Mouse (Mus musculus) central nervous system, embryonic 11.5 days (tissue): ENCODE results near the gene Gm49333. TPM values are rescaled to one million over a fixed set of nuclear protein-coding genes. Genes with fewer than 3 reads are reported as not detected.

ENCODE experiments used
- polyA plus RNA-seq: library from polyadenylated mRNA; depleted of rRNA; stranded (reverse); fragments of >200 nt; gene quantifications from 2 replicates; pipeline ENCODE4 v1.2.3, GENCODE M21; 2012; rRNA removed

Gm49333 gene
- 0.23 TPM in 1 of 2 replicates, not detected in the other for polyA plus RNA-seq

DNA sequence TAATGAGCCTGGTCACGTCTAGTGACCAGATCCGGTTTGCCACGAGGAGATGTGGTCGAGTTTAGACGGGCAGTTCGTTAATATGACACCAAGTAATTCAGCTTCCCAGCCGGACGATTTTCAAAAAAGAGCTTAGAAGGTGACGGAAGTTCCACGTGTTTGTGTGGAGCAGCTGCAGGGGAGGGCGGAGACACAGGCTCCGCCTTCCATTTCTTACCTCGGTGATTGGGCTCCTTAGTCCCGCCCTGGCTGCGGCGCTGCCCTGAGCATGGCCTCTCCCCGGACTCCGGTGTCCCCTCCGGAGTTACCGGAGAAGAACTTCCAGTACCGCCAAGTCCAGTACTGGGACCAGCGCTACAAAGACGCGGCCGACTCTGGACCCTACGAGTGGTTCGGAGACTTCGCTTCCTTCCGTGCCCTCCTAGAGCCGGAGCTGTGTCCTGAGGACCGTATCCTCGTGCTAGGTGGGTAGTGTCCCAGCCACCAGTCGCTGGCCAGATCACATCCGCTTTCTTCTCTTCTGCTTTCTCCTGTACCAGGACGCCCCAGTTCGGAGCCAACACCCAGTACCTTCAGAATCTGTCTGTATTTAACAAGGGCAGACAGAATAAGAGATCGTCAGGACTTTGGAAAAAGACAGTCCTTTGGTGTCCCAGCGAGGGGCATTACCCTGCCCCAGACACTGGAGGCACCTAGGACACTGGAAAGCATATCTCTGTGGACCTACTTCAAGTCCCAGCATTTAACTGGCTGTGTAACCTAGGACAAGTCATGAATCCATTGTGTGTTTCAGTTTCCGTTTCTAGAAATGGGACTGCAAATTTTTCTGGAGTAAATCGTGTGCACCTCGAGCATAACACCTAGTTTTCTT is at the start of gene Gm49333, which contains the start of the genes Eef1akmt4 and Alg3:
Gene Gm49333 (plus strand): TSS at position 254 of the 871 bp plus-strand sequence.
Gene Eef1akmt4 (plus strand): TSS at position 237 of the 871 bp plus-strand sequence.
Gene Alg3 (minus strand): TSS at position 379 of the 871 bp plus-strand sequence.

DNA sequence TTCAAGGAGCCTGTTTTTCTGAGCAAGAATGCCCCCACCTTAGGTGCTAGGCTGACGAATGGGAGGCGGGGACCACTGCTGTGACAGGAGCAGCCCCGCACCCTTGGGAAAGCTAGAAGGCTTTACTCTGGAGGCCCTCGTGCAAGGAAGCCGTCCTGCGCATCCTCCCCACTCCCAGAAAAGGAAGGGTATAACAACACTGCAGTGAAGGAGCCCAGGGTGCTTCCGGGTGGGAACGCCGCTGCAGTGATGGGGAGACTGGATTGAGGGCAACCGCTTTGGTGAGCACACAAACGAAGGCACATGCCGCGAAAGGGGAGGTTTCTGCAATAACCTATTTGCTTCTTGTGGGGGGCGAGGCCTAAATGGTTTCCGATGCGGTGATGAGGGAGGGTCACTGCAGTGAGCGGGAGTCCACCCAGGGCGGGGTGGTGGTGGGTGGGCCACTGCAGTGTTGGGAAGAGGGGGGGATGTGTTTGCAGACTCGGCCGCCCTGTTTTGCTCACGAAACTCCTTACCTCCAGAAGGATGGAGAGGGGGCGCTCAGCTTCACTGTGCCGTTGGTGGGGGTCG is 22.0 kb upstream of the Gm49333 start, which contains the start of gene Vwa5b2:
Gene Vwa5b2 (plus strand): TSS at position 106 of the 573 bp plus-strand sequence.

DNA sequence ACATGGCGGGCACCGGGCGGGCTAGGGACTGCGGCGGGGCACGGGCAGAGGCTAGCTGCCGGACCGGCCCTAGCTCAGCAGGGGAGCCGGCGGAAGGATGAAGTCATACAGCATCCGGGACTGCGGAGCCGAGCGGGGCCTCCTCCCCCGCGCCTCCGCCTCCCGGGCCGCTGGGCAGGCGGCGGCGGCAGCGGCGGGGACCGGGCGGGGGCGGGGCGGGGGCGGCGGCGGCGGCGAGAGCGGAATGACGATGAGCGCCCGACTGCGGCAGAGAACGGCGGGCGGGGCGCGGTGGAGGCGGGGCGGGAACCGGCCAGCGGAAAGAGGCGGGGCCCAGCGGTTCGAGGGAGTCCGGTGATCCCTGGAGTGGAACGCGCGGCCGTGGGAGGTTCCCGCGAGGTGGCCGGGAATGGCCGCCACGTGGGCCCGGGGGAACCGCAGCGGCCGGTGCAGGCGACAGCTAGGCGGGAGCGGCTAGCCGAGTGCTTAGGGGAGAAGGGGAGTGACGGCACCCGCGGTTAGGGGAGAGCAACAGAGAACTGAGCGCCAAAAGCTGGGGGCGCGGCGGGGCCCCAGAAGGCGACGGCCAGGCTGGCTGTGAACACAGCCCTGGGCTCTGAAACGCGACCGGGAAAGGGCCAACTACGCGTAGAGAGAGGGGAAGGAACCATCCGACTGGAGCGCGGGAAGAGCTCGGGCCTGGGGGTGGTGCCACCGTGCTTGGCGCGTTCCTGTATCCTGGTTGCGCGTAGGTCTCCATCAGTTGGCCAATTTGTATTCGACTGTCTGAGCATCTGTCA is 10.0 kb downstream of the Gm49333 start, which contains the start of gene Camk2n2:
Gene Camk2n2 (minus strand): TSS at position 97 of the 800 bp plus-strand sequence.

DNA sequence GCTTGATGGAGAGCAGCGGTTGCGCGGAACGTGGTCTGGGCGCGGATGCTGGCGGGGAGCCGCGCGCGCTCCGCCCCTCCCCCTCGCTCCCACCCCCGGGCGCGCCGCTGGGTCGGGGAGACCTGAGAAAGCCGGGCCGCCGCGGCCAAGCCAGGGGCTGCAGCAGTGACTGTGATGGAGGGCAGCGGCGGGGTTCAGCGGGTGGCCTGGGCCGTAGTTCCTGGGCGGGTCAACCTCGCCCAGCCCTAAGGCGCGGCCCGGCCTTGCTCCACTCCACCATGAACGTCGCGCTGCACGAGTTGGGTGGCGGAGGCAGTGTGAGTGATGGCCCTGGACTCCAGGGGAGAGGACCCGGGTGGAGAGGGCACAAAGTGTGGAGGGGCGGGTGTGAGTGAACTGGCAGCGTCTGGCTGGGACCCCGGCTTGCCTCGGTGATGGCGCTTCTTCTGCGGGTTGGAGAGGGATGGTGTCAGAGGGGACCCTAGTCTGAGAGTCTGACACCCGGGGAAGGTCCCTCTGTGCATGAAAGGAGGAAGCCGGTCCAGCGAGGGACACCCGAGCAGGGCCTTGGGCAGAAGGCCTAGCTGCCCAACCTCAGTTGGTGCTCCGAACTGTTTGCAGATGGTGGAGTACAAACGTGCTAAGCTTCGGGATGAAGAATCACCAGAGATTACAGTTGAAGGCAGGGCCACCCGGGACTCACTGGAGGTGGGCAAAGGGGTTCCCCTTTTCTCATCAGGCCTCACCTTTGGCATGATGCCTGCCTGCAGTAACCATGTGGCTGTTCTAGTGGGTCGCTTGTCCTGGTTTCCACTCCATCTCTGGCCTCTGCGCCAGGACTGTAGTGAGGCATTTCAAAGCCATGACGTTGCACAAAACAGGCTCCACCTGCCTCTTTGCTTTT is 18.6 kb downstream of the Gm49333 start, which contains the start of gene Ece2:
Gene Ece2 (plus strand): TSS at position 98 of the 904 bp plus-strand sequence.

DNA sequence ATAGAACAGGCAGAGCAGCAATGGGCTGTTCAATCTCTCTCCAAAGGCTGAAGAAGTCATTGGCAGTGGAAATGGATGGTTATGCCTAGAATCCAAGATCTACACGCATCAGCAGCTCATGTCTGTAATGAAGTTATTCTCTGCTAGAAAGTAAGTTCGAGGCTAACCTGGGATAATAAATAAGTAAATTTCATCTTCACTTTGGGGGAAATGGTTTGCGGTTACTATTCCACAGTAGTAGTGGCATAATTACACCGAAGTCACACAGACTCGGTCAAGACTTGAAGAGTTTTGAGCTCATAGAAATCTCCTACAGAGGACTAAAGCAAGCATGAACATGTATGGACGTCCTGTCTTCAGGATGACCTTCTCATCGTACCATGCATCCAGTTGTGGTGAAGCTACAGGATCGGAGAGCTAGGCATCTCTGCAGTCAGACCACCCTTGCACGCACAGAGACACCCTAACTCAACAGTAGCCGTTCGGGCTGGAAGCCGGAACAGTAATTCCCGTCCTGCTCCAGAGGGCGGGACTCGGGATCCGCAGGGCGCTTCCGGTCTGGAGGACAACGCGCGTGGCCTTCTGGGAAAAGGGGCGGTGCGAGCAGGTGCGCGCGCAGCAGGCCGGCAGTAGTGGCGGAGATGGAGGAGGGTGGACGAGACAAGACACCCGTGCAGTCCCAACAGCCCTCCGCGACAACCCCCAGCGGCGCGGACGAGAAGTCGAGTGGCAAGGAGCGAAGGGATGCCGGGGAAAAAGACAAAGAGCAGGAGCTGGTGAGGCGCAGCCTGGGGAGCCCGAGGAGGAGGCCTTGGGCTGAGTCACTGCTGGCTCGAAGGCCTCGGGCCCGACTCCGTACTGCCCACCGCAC is 39.9 kb downstream of the Gm49333 start, which contains the start of gene Psmd2:
Gene Psmd2 (plus strand): TSS at position 577 of the 871 bp plus-strand sequence.

DNA sequence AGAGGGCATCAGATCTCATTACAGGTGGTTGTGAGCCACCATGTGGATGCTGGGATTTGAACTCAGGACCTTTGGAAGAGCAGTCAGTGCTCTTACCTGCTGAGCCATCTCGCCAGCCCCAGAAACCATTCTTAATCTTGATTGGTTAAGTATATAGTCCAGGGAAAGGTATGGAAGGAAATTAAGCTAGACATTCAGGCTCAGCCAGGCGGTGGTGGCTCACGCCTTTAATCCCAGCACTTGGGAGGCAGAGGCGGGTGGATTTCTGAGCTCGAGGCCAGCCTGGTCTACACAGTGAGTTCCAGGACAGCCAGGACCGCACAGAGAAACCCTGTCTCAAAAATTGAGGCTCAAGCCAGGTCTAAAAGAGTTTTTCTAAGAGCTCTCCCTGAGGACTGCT is 56.6 kb downstream of the Gm49333 start, which contains the start of gene Eif4g1:
Gene Eif4g1 (plus strand): TSS at position 301 of the 400 bp plus-strand sequence.

DNA sequence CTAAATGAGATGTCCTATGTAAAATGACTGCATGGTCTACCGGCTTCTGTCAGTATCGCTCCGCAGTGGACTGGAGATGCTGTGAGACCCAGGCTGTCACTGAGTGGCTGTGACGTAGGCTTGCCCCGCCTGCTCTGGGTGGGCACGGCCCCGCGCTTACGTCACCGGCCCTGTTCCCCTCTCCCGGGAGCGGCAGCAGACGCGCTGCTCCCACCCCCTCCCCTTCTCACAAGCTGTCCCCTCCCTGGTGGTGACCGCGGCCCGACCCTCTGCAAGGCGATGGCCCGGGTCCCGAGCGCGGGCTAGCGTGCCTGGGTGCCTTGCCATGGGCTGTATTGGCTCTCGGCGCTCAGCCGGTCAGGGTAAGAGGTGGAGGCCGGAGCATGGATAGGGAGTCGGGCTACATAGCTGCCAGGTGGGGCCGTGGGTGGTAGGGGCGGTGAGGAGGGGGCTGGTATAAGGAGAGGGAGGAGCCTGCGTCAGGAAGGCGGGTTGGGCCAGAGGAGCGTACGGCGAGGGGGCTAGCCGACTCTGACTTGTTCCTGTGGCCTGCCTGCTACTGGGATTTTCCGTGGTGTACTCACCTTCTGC is 81.8 kb downstream of the Gm49333 start, which contains the start of gene Fam131a:
Gene Fam131a (plus strand): TSS at position 131 of the 591 bp plus-strand sequence.

Other genes starting within 250 kb of the Gm49333 start
- gene Abcc5, start 185.2 kb upstream of the Gm49333 start, polyA plus RNA-seq = 146 and 153 TPM in 2 replicates
- 63.5 and 74.4 TPM in 2 replicates for gene Eif2b5, start 112.8 kb upstream of the Gm49333 start, polyA plus RNA-seq
- 72.1 and 88.5 TPM in 2 replicates for gene Dvl3, start 94.6 kb upstream of the Gm49333 start, polyA plus RNA-seq
- 439 and 679 TPM in 2 replicates for gene Ap2m1, start 76.1 kb upstream of the Gm49333 start, polyA plus RNA-seq
- 56.9 and 58.1 TPM in 2 replicates for gene Abcf3, start 63.0 kb upstream of the Gm49333 start, polyA plus RNA-seq
- gene Vwa5b2, start 22.1 kb upstream of the Gm49333 start, polyA plus RNA-seq = 6.8 and 10.0 TPM in 2 replicates
- gene Eef1akmt4, start within 50 bp of the Gm49333 start, polyA plus RNA-seq = 15.6 and 20.6 TPM in 2 replicates
- 21.2 and 26.8 TPM in 2 replicates for gene Alg3, start 125 bp downstream of the Gm49333 start, polyA plus RNA-seq
- 10.4 and 10.6 TPM in 2 replicates for gene Camk2n2, start 9.7 kb downstream of the Gm49333 start, polyA plus RNA-seq
- 11.9 and 13.3 TPM in 2 replicates for gene Ece2, start 18.2 kb downstream of the Gm49333 start, polyA plus RNA-seq
- gene Psmd2, start 40.0 kb downstream of the Gm49333 start, polyA plus RNA-seq = 237 and 241 TPM in 2 replicates
- 283 and 370 TPM in 2 replicates for gene Eif4g1, start 56.7 kb downstream of the Gm49333 start, polyA plus RNA-seq
- 11.9 and 17.1 TPM in 2 replicates for gene Fam131a, start 81.6 kb downstream of the Gm49333 start, polyA plus RNA-seq
- 100 and 107 TPM in 2 replicates for gene Polr2h, start 106.1 kb downstream of the Gm49333 start, polyA plus RNA-seq
- gene Clcn2, start 106.1 kb downstream of the Gm49333 start, polyA plus RNA-seq = 42.3 and 60.2 TPM in 2 replicates
- 10.6 and 12.0 TPM in 2 replicates for gene Chrd, start 121.5 kb downstream of the Gm49333 start, polyA plus RNA-seq
- 0.96 and 2.0 TPM in 2 replicates for gene Thpo, start 122.9 kb downstream of the Gm49333 start, polyA plus RNA-seq